Mouse (Mus musculus) macrophage (primary cell): ENCODE results near the gene Tmem88. TPM values are rescaled to one million over a fixed set of nuclear protein-coding genes. Genes with fewer than 3 reads are reported as not detected.

ENCODE experiments used
- H3K27ac ChIP-seq: fragments of 350-480 bp; formaldehyde crosslinking; 2 replicates; pipeline ENCODE4 v1.9.0; 2021
- H3K36me3 ChIP-seq: fragments of 350-480 bp; formaldehyde crosslinking; 2 replicates; pipeline ENCODE4 v1.9.0; 2021; ENCODE audit errors: inconsistent target
- H3K4me3 ChIP-seq: fragments of 350-480 bp; formaldehyde crosslinking; 2 replicates; pipeline ENCODE4 v1.9.0; 2021; ENCODE audit errors: inconsistent target
- H3K79me2 ChIP-seq: fragments of 350-480 bp; formaldehyde crosslinking; 2 replicates; pipeline ENCODE4 v1.9.0; 2021; ENCODE audit errors: inconsistent target
- WGBS: methylation state at CpG from one replicate; pipeline ENCODE4 v1.1.7; 2026; ENCODE audit warnings: inconsistent platforms; ENCODE audit not compliant: missing documents; 5-methylcytosine and 5-hydroxymethylcytosine counted together
- polyA plus RNA-seq: library from polyadenylated mRNA; stranded (reverse); fragments of 250-400 nt; gene quantifications from 3 replicates; pipeline ENCODE4 v1.2.4, GENCODE M21; 2018; ENCODE audit warnings: inconsistent platforms

Tmem88 gene
- polyA plus RNA-seq, 1 experiment from 2014 or later = 0.09 TPM

- Histone ChIP-seq H3K4me3 (no peak overlapping the region), H3K36me3 (no peaks in the 10 kb centered on the region), H3K27ac (no peak overlapping the region), H3K79me2 (peaks cover 8% of the 10 kb centered on the region; the same call in 1 of the 2 replicates)
- WGBS = 82% methylated on average over 7 of the region's 7 CpGs
Measured at GRCm38 (mm10) chr11:69412548-69412947, 14.5 kb upstream of the Tmem88 start.

- peak overlapping the region; percentile 64 for H3K4me3 ChIP-seq
- peak overlapping the region; percentile 96 for H3K27ac ChIP-seq
- peaks cover 7% of the 10 kb centered on the region; the same call in 1 of the 2 replicates for H3K36me3 ChIP-seq
- H3K79me2 ChIP-seq = peaks cover 16% of the 10 kb centered on the region; the same call in 1 of the 2 replicates
- 8% methylated on average over 35 of the region's 39 CpGs for WGBS
Measured at GRCm38 (mm10) chr11:69411538-69412203, 13.6 kb upstream of the Tmem88 start.

GRCm38 (mm10) chr11:69411073-69411535 lies 13.1 kb upstream of the Tmem88 start:
- peak overlapping the region; percentile 64 for H3K4me3 ChIP-seq
- H3K36me3 ChIP-seq = peaks cover 7% of the 10 kb centered on the region; the same call in 1 of the 2 replicates
- peak overlapping the region; percentile 96 for H3K27ac ChIP-seq
- H3K79me2 ChIP-seq = peaks cover 16% of the 10 kb centered on the region; the same call in 1 of the 2 replicates
- 0% methylated on average over 20 of the region's 26 CpGs for WGBS

GRCm38 (mm10) chr11:69410310-69411072 lies 12.5 kb upstream of the Tmem88 start:
- Histone ChIP-seq H3K4me3 (peak overlapping the region; percentile 64), H3K36me3 (peaks cover 7% of the 10 kb centered on the region; the same call in 1 of the 2 replicates), H3K79me2 (peaks cover 16% of the 10 kb centered on the region; the same call in 1 of the 2 replicates), H3K27ac (peak overlapping the region; percentile 96)
- 3% methylated on average over 41 of the region's 41 CpGs for WGBS

- Histone ChIP-seq H3K79me2 (peaks cover 16% of the 10 kb centered on the region; the same call in 1 of the 2 replicates), H3K27ac (peak overlapping the region; percentile 96), H3K36me3 (peaks cover 7% of the 10 kb centered on the region; the same call in 1 of the 2 replicates), H3K4me3 (peak overlapping the region; percentile 64)
- 0% methylated on average over 18 of the region's 18 CpGs for WGBS
Measured at GRCm38 (mm10) chr11:69410045-69410309, 11.9 kb upstream of the Tmem88 start.

- Histone ChIP-seq H3K4me3 (peak overlapping the region; percentile 64), H3K36me3 (peaks cover 7% of the 10 kb centered on the region; the same call in 1 of the 2 replicates), H3K79me2 (peaks cover 16% of the 10 kb centered on the region; the same call in 1 of the 2 replicates), H3K27ac (peak overlapping the region; percentile 96)
- WGBS = 1% methylated on average over 33 of the region's 46 CpGs
Measured at GRCm38 (mm10) chr11:69409378-69410044, 11.5 kb upstream of the Tmem88 start.

- Histone ChIP-seq H3K27ac (peak overlapping the region; percentile 96), H3K79me2 (peaks cover 16% of the 10 kb centered on the region; the same call in 1 of the 2 replicates), H3K4me3 (peak overlapping the region; percentile 64), H3K36me3 (peaks cover 7% of the 10 kb centered on the region; the same call in 1 of the 2 replicates)
- WGBS = under 1% methylated on average over 28 of the region's 33 CpGs
Measured at GRCm38 (mm10) chr11:69408541-69409377, 10.7 kb upstream of the Tmem88 start.

GRCm38 (mm10) chr11:69407724-69408004 lies 9.6 kb upstream of the Tmem88 start:
- 82% methylated on average over 2 of the region's 4 CpGs for WGBS
- H3K79me2 ChIP-seq = peaks cover 16% of the 10 kb centered on the region; the same call in 1 of the 2 replicates
- no peak overlapping the region for H3K4me3 ChIP-seq
- no peak overlapping the region for H3K27ac ChIP-seq
- peaks cover 7% of the 10 kb centered on the region; the same call in 1 of the 2 replicates for H3K36me3 ChIP-seq

GRCm38 (mm10) chr11:69406867-69407723 lies 9.1 kb upstream of the Tmem88 start:
- Histone ChIP-seq H3K4me3 (no peak overlapping the region), H3K79me2 (peaks cover 16% of the 10 kb centered on the region; the same call in 1 of the 2 replicates), H3K36me3 (peaks cover 7% of the 10 kb centered on the region; the same call in 1 of the 2 replicates), H3K27ac (no peak overlapping the region)
- 96% methylated on average over 16 of the region's 16 CpGs for WGBS

GRCm38 (mm10) chr11:69406282-69406681 lies 8.2 kb upstream of the Tmem88 start:
- H3K79me2 ChIP-seq = peaks cover 16% of the 10 kb centered on the region; the same call in 1 of the 2 replicates
- H3K36me3 ChIP-seq = peaks cover 12% of the 10 kb centered on the region; the same call in 1 of the 2 replicates
- WGBS = 95% methylated on average over 19 of the region's 19 CpGs

GRCm38 (mm10) chr11:69405397-69406200 lies 7.6 kb upstream of the Tmem88 start:
- WGBS = 96% methylated on average over 24 of the region's 24 CpGs
- peaks cover 16% of the 10 kb centered on the region; the same call in 1 of the 2 replicates for H3K79me2 ChIP-seq
- H3K36me3 ChIP-seq = peaks cover 14% of the 10 kb centered on the region; the same call in 1 of the 2 replicates
- no peak overlapping the region for H3K4me3 ChIP-seq
- H3K27ac ChIP-seq = no peak overlapping the region

More at GRCm38 (mm10) chr11:69406282-69406681, 8.2 kb upstream of the Tmem88 start:
- Histone ChIP-seq H3K27ac (no peak overlapping the region), H3K4me3 (no peak overlapping the region)

- 94% methylated on average over 21 of the region's 24 CpGs for WGBS
- Histone ChIP-seq H3K27ac (no peak overlapping the region), H3K36me3 (peaks cover 16% of the 10 kb centered on the region; the same call in 1 of the 2 replicates), H3K79me2 (peaks cover 16% of the 10 kb centered on the region; the same call in 1 of the 2 replicates), H3K4me3 (no peak overlapping the region)
Measured at GRCm38 (mm10) chr11:69404595-69405396, 6.8 kb upstream of the Tmem88 start.
